Mouse (Mus musculus) forebrain, embryonic 12.5 days (tissue): ENCODE results near the gene Lhfp. TPM values are rescaled to one million over a fixed set of nuclear protein-coding genes. Genes with fewer than 3 reads are reported as not detected.
"Not testable (repeated sequence)": the region's sequence is repeated elsewhere in the genome, so short reads cannot be mapped to it uniquely, and the experiment has no call there.

Source experiments
- ATAC-seq: fragments of 200-750 bp; cut with Nextera tagmentation; 2 replicates; pipeline ENCODE4 v1.8.0; 2017; ENCODE audit warnings: moderate TSS enrichment; ENCODE audit not compliant: low FRiP score
- H3K27ac ChIP-seq: fragments of 300-500 bp; sonication (generic); 2 replicates; pipeline ENCODE4 v1.5.1; 2016; ENCODE audit warnings: mild to moderate bottlenecking
- H3K27me3 ChIP-seq: fragments of 300-500 bp; sonication (generic); 2 replicates; pipeline ENCODE4 v1.6.1; 2016; ENCODE audit warnings: mild to moderate bottlenecking
- H3K36me3 ChIP-seq: fragments of 300-500 bp; sonication (generic); replicated peaks from 2 replicates; pipeline ENCODE4 v1.6.1; 2016; ENCODE audit warnings: mild to moderate bottlenecking
- H3K4me1 ChIP-seq: fragments of 300-500 bp; sonication (generic); 2 replicates; pipeline ENCODE4 v1.6.1; 2016
- H3K4me2 ChIP-seq: fragments of 300-500 bp; sonication (generic); 2 replicates; pipeline ENCODE4 v1.6.1; 2016; ENCODE audit warnings: mild to moderate bottlenecking, moderate library complexity
- H3K4me3 ChIP-seq: fragments of 300-500 bp; sonication (generic); replicated peaks from 2 replicates; pipeline ENCODE4 v1.5.1; 2016; ENCODE audit warnings: mild to moderate bottlenecking
- H3K9ac ChIP-seq: fragments of 300-500 bp; sonication (generic); 2 replicates; pipeline ENCODE4 v1.6.1; 2016; ENCODE audit warnings: mild to moderate bottlenecking
- H3K9me3 ChIP-seq: fragments of 300-500 bp; sonication (generic); 2 replicates; pipeline ENCODE4 v1.6.1; 2016
- WGBS: fragments of 180-500 bp; shearing (Covaris S2); methylation state at CpG from one replicate; pipeline ENCODE4 v1.1.7; 2016; 5-methylcytosine and 5-hydroxymethylcytosine counted together
- polyA plus RNA-seq: library from polyadenylated mRNA; unstranded; fragments of >200 nt; fragmentation: Nextera tagmentation; extraction: Ambion mirVana; gene quantifications from 2 replicates; pipeline ENCODE4 v1.2.1, GENCODE M21; 2016

Lhfp gene
- polyA plus RNA-seq, 1 experiment from 2014 or later, result 33.4 TPM

DNA sequence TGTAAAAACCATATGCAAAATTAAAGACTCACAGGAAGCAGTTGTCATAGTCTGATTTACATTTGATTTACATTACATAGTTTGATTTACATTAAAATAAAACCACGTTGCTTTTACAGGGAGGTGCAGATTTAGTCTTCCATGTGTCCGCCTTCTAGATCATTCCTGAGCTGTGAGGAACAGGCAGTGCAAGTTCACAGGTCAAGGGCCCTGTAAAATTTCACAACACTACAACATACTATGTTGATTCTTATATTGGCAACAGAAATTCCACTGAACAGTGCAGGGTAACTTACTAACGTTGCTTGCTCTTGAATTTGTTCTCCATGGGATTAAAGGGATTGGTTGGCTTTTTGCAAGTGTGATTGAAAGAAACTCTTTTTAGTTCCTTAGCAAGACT is 189.8 kb downstream of the Lhfp start:
- Histone ChIP-seq H3K4me3 (no peak overlapping the region), H3K27me3 (no peaks in the 10 kb centered on the region), H3K27ac (no peak overlapping the region), H3K9me3 (no peaks in the 10 kb centered on the region), H3K9ac (no peak overlapping the region), H3K4me2 (no peak overlapping the region), H3K36me3 (no peaks in the 10 kb centered on the region), H3K4me1 (peaks cover 2% of the 10 kb centered on the region; the same call in 1 of the 2 replicates)
- no peak for ATAC-seq
- 55% methylated on average over 3 of the region's 3 CpGs for WGBS

DNA sequence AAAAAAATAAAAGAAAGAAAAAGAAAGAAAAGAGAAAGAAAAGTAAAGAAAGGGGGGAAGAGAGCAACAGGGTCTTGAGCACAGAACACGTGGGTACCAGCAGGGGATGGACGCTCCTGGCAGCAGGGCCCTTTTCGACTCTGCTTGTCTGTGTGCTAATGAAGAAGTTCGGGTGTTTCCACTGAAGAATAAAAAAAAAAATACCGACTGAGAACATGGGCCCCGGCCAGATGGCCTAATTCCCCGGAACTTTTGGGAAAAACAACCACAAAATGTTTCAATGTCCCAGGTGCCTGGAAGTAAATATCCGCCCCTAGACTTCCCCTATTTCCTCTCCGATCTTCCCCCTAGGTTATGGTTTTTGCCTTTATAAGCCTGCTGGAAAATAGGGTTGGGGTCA is 191.1 kb downstream of the Lhfp start:
- H3K4me2 ChIP-seq, H3K4me3 ChIP-seq, H3K4me1 ChIP-seq, H3K27ac ChIP-seq, H3K9ac ChIP-seq, H3K27me3 ChIP-seq, H3K36me3 ChIP-seq, H3K9me3 ChIP-seq, ATAC-seq: not testable (repeated sequence)
- 88% methylated on average over 9 of the region's 9 CpGs for WGBS

DNA sequence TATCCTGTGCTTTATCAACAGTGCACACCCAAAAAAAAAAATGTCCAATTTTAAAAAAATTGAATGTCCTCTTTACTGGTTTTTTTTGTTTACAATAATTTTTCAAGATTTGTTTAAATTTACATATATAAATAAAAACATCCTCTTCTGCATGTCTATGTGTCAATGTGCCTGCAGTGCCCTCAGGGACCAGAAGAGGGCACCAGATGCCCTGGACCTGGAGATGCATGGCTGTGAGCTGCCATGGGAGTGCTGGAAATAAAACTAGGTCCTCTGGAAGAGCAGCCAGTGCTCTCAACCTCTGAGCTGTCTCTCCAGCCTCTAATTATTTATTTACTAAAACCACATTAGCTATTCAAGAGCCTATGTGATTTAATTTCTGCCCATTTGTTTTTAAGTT is 193.4 kb downstream of the Lhfp start:
- no peak overlapping the region for H3K27ac ChIP-seq
- H3K27me3 ChIP-seq, result no peaks in the 10 kb centered on the region; the same call in 1 of the 2 replicates
- H3K4me2 ChIP-seq, result no peak overlapping the region
- H3K9ac ChIP-seq, result no peak overlapping the region
- no peak for ATAC-seq
- H3K36me3 ChIP-seq, result no peaks in the 10 kb centered on the region
- no peak overlapping the region for H3K4me3 ChIP-seq
- H3K9me3 ChIP-seq, result no peaks in the 10 kb centered on the region
- H3K4me1 ChIP-seq, result peaks cover 2% of the 10 kb centered on the region; the same call in 1 of the 2 replicates

DNA sequence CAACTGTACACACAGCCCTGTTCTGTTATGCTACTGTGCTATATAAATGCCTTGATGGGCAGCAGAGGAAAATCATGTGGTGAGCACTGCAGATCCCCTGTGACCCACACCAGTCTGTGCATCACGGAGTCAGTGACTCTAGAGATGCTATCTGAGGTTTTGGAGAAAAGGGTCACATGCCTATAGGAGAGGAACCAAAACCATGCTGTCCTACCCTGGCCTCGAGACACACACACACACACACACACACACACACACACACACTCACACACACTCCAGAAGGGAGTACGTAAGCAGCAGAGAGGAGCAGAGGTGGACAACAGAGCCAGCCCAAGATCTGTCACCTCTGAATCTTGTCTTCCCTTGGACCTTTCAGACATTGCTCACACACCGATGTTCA is 195.1 kb downstream of the Lhfp start:
- Histone ChIP-seq H3K4me3 (no peak overlapping the region), H3K27ac (no peak overlapping the region), H3K27me3 (no peaks in the 10 kb centered on the region; the same call in 1 of the 2 replicates), H3K9ac (no peak overlapping the region), H3K4me2 (no peak overlapping the region), H3K4me1 (no peaks in the 10 kb centered on the region), H3K9me3 (no peaks in the 10 kb centered on the region), H3K36me3 (no peaks in the 10 kb centered on the region)
- 93% methylated on average over 4 of the region's 4 CpGs for WGBS
- ATAC-seq, result no peak

DNA sequence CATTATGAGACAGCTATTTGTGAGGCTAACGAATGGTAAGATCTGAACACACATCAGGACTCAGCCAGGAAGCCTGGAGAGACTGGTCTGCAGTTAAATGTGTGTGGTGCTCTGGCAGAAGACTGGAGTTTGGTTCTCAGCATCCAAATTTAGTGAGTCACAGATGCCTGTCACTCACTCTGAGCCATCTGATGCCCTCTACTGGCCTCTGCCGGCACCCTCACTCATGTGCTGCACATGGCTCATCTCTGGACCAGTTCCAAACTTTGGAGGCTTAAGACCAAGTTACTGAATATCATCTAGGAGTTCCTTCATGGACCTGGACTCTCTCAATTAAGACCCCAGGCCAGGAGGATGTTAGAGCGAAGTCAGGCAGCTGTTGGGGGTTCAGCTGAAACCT is 198.8 kb downstream of the Lhfp start:
- Histone ChIP-seq H3K4me1 (no peaks in the 10 kb centered on the region), H3K4me2 (no peak overlapping the region), H3K4me3 (no peak overlapping the region), H3K27me3 (no peaks in the 10 kb centered on the region; the same call in 1 of the 2 replicates), H3K9ac (no peak overlapping the region), H3K36me3 (no peaks in the 10 kb centered on the region), H3K9me3 (no peaks in the 10 kb centered on the region), H3K27ac (no peak overlapping the region)
- 90% methylated on average over 3 of the region's 3 CpGs for WGBS
- ATAC-seq, result no peak

DNA sequence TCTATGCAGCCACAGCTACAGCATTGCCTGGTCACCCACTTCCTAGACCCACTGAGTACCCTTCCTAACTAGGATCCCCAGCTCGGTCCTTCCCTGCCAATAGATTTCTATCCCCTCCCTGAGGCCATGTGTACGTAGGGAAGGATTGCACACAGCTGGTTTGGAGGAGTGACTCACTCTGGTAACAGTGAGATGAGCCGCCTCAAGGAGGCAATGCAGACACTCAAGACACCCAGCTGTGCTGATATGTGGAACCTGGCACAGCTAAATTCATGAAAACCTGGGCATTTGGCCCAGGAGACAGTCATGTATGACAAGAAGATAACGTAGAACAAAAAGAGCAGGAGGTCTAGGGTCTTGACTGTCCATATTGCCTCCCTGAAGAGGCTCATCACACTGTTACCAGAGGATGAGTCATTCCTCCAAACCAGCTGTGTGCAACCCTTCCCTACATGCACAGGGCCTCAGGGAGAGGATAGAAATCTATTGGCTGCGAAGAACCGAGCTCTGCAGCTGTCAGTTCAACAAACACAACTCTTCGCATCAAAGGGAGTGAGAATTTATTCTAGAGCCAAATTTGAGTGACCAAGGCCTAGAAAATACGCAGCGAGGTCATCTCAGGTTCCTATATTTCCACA is 204.4 kb downstream of the Lhfp start:
- Histone ChIP-seq H3K9me3 (no peaks in the 10 kb centered on the region), H3K9ac (no peak overlapping the region), H3K4me1 (peaks cover 10% of the 10 kb centered on the region), H3K27me3 (no peaks in the 10 kb centered on the region), H3K27ac (no peak overlapping the region), H3K36me3 (no peaks in the 10 kb centered on the region), H3K4me2 (no peak overlapping the region), H3K4me3 (no peak overlapping the region)
- ATAC-seq, result no peak
- 92% methylated on average over 9 of the region's 9 CpGs for WGBS

DNA sequence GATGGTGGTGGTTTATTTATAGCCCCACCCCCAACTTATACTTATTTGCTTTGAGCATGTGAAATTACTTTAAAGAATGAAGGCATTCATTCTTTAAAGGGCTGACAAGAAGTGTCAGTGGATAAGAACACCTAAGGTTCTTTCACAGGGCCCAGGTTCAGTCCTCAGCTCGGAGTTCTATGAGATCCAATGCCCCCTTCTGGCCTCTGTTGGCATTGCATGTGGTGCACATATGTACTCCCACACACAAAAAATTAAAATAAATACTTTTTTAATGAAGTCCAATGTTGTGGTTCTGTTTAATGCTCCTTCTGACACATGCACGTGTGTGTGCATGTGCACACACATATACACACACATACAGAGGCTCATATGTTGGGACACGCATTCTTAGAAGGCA is 205.8 kb downstream of the Lhfp start:
- ATAC-seq, result no peak
- Histone ChIP-seq H3K27ac (no peak overlapping the region), H3K4me2 (no peak overlapping the region), H3K4me1 (peaks cover 10% of the 10 kb centered on the region), H3K4me3 (no peak overlapping the region), H3K9me3 (no peaks in the 10 kb centered on the region), H3K36me3 (no peaks in the 10 kb centered on the region), H3K9ac (no peak overlapping the region), H3K27me3 (no peaks in the 10 kb centered on the region)
- whole genome bisulfite sequencing, result 75% methylated on average over 3 of the region's 3 CpGs

DNA sequence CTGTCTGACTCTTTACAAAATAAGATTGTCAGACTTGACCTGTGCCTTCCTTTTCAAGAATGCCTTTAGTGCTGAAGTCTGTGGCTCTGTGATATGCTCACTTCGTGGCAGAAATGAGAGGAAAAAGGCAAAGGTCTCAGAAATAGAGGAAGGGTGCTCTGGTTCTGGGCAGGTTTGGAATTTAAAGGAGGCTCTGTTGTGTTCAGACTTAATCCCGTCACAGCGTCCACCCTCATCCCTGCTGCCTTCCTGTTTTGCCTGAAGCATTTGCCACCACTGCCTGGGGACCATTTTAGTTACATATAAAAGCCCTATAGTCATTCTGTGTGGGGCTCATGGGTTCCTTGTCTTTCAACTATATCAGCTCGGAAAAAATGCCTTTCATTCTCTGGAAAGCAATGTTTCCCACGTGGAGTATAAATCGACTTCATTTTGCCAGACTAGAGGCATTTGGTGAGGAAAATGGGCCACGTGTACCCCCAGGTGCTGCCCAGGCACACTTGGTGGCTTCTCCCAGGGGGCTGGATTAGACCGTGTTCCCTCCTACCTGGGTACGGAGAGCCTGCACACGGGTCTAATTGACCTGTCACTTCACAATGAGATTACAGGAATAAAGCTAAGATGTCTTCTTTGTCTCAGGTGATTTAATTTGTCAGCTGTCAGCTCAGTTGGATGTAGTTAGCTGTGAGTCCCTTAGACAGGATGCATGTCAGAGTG is 207.0 kb downstream of the Lhfp start:
- Histone ChIP-seq H3K27me3 (no peaks in the 10 kb centered on the region), H3K4me1 (peaks cover 12% of the 10 kb centered on the region), H3K4me3 (no peak overlapping the region), H3K9me3 (no peaks in the 10 kb centered on the region), H3K4me2 (no peak overlapping the region), H3K27ac (no peak overlapping the region; the same call in 1 of the 2 replicates), H3K9ac (no peak overlapping the region), H3K36me3 (no peaks in the 10 kb centered on the region)
- WGBS, result 13% methylated on average over 10 of the region's 10 CpGs
- no peak for ATAC-seq

DNA sequence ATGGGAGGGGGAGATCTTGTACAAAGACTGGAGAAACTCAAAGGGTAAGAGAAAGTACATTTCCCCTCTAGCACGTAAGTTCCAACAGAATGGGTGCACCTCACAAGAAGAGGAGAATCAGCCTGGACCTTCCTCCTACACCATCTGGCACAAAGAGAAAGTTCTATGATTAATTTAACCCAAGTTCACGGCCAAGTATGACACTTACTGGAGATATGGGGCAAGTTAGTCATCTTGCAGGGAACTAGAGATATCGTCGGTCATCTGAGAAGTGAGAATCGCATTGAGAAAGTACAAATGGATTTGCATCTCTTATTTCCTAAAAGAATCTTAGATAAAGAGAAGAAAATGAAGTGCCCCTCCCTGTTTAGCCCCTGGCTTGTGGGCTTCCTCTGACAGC is 211.2 kb downstream of the Lhfp start:
- Histone ChIP-seq H3K9me3 (no peaks in the 10 kb centered on the region), H3K36me3 (no peaks in the 10 kb centered on the region), H3K27me3 (no peaks in the 10 kb centered on the region), H3K4me3 (no peak overlapping the region), H3K4me2 (no peak overlapping the region), H3K4me1 (peaks cover 12% of the 10 kb centered on the region), H3K9ac (no peak overlapping the region), H3K27ac (no peak overlapping the region)
- no peak for ATAC-seq
- 93% methylated on average over 5 of the region's 5 CpGs for WGBS

DNA sequence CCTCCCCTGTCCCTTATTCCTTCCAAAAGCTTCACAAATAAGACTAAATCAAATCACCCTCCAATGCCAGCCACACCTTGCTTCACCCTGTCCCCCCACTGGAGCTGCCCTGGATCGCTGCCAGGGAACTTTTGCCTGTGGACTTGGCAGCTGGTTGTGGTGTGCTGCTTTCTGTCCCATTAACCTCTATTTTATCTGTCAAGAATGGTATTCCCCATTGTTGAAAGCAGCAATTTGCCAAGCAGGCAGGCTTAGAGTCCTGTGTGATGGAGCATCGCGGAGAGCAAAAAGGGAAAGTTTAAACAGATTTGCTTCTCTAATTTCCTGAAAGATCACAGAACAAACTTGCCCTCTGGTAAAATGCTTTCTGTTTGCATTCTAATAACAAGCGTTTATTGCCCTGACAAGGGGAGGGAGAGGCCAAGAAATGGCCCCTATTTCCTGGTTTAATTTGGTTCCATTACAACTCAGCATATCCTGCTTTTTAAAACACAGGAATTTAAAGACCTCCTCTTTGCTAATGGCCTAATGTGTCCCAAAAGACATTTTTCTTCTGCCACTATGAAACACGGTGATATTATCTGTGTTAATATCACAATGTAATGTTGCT is 212.0 kb downstream of the Lhfp start:
- Histone ChIP-seq H3K4me3 (no peak overlapping the region), H3K9ac (no peak overlapping the region), H3K36me3 (no peaks in the 10 kb centered on the region), H3K27me3 (no peaks in the 10 kb centered on the region), H3K27ac (no peak overlapping the region), H3K4me2 (no peak overlapping the region), H3K9me3 (no peaks in the 10 kb centered on the region), H3K4me1 (peaks cover 10% of the 10 kb centered on the region)
- no peak for ATAC-seq
- WGBS, result 77% methylated on average over 5 of the region's 5 CpGs

DNA sequence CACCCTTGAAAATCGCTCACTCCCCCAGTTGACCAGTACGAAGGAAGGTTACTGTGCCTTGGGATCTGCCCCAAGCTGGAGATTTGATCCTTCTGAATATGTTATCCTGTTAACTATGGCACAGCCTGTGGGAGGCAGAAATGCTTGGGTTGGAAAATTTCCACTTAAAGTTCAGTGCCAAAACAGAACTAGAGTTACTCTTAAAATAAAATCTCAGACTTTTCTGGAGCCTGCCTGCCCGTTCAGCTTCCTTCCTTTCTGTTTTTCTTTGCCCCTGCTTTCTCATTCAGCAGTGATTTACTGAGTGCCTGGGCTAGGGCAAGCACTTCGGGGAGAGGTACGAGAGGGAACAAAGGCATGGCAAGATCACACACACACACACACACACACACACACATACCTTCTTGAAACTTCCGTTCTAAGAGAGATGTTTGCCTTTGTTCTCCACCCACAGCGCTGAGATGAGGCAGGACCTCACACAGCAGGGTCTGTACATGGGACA is 217.4 kb downstream of the Lhfp start:
- WGBS, result 44% methylated on average over 7 of the region's 7 CpGs
- Histone ChIP-seq H3K9me3 (no peaks in the 10 kb centered on the region), H3K4me3 (no peak overlapping the region), H3K27ac (no peak overlapping the region), H3K9ac (no peak overlapping the region), H3K27me3 (no peaks in the 10 kb centered on the region), H3K36me3 (no peaks in the 10 kb centered on the region), H3K4me2 (no peak overlapping the region), H3K4me1 (no peaks in the 10 kb centered on the region)
- ATAC-seq, result no peak

DNA sequence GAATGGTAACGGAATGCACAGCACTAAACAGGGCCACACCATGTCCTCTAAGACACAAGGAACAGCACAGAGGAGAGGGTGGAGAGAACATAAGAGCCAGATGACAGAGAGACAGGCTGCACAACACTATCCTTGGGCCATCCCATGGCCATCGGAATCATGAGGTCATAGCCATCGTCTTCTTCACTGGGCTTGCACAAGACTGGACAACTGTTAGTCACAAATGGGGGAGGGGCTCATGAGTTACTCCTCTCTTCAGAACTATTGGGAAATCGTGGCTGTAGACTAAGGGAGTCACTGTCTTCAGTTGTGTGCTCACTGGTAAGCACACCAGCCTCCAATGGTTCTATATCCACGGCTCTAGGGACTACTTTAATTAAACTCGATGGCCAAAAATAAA is 224.8 kb downstream of the Lhfp start:
- Histone ChIP-seq H3K9ac (no peak overlapping the region), H3K36me3 (no peaks in the 10 kb centered on the region), H3K4me2 (no peak overlapping the region), H3K9me3 (no peaks in the 10 kb centered on the region), H3K4me3 (no peak overlapping the region), H3K27me3 (no peaks in the 10 kb centered on the region), H3K4me1 (peaks cover 8% of the 10 kb centered on the region), H3K27ac (no peak overlapping the region)
- no peak for ATAC-seq
- WGBS, result 88% methylated on average over 6 of the region's 6 CpGs
